Mouse (Mus musculus) kidney, postnatal 0 days (tissue): ENCODE results near the gene Gm20388. TPM values are rescaled to one million over a fixed set of nuclear protein-coding genes. Genes with fewer than 3 reads are reported as not detected.

Experiments
- ATAC-seq: fragments of 200-750 bp; cut with Nextera tagmentation; replicated peaks from 2 replicates; pipeline ENCODE4 v1.8.0; 2017; ENCODE audit warnings: low read depth, moderate number of reproducible peaks, moderate TSS enrichment, moderate library complexity; ENCODE audit not compliant: low FRiP score
- DNase-seq: peaks from one replicate; pipeline ENCODE4 v3.0.0-alpha.2; 2016; ENCODE audit warnings: low spot score
- H3K27ac ChIP-seq: fragments of 300-500 bp; sonication (generic); 2 replicates; pipeline ENCODE4 v1.5.1; 2014; ENCODE audit warnings: mild to moderate bottlenecking
- H3K27me3 ChIP-seq: fragments of 300-500 bp; sonication (generic); 2 replicates; pipeline ENCODE4 v1.6.1; 2014; ENCODE audit warnings: low read length, mixed read lengths; ENCODE audit not compliant: insufficient read depth
- H3K36me3 ChIP-seq: fragments of 300-500 bp; sonication (generic); 2 replicates; pipeline ENCODE4 v1.6.1; 2014; ENCODE audit warnings: low read length, mixed read lengths; ENCODE audit not compliant: insufficient read depth
- H3K4me1 ChIP-seq: fragments of 300-500 bp; sonication (generic); replicated peaks from 2 replicates; pipeline ENCODE4 v1.6.1; 2014; ENCODE audit warnings: antibody characterized with exemption, low read length, mixed read lengths; ENCODE audit not compliant: insufficient read depth
- H3K4me2 ChIP-seq: fragments of 300-500 bp; sonication (generic); 2 replicates; pipeline ENCODE4 v1.6.1; 2014; ENCODE audit warnings: mild to moderate bottlenecking, low read length, moderate library complexity, mixed read lengths
- H3K4me3 ChIP-seq: fragments of 300-500 bp; sonication (generic); replicated peaks from 2 replicates; pipeline ENCODE4 v1.5.1; 2014; ENCODE audit warnings: low read depth, low read length
- H3K9ac ChIP-seq: fragments of 300-500 bp; sonication (generic); 2 replicates; pipeline ENCODE4 v1.6.1; 2014; ENCODE audit warnings: low read depth, low read length
- H3K9me3 ChIP-seq: fragments of 300-500 bp; sonication (generic); replicated peaks from 2 replicates; pipeline ENCODE4 v1.6.1; 2016; ENCODE audit warnings: low read length, inconsistent platforms, mixed read lengths
- CTCF ChIP-seq: IDR thresholded peaks from 2 replicates; pipeline ENCODE4 v1.5.1; 2016; ENCODE audit warnings: antibody characterized with exemption, low read depth, mild to moderate bottlenecking, moderate library complexity
- WGBS: fragments of 180-500 bp; shearing (Covaris S2); extraction: QIAGEN DNeasy Blood & Tissue Kit; methylation state at CpG from one replicate; pipeline ENCODE4 v1.1.7; 2014; 5-methylcytosine and 5-hydroxymethylcytosine counted together
- polyA plus RNA-seq: library from polyadenylated mRNA; unstranded; fragments of >200 nt; fragmentation: Nextera tagmentation; extraction: Ambion mirVana; gene quantifications from 2 replicates; pipeline ENCODE4 v1.2.1, GENCODE M21; 2015

Gm20388 gene
- polyA plus RNA-seq, 1 experiment from 2014 or later: not detected

GRCm38 (mm10) chr8:120391856-120392255 is 481.2 kb downstream of the Gm20388 start:
- Histone ChIP-seq H3K9ac (no peak overlapping the region), H3K36me3 (no peaks in the 10 kb centered on the region), H3K4me2 (peak overlapping the region; percentile 14; the same call in 1 of the 2 replicates), H3K9me3 (no peaks in the 10 kb centered on the region), H3K27me3 (no peaks in the 10 kb centered on the region), H3K4me3 (no peak overlapping the region), H3K27ac (no peak overlapping the region), H3K4me1 (no peaks in the 10 kb centered on the region; the same call in 1 of the 2 replicates)
- no peak for TF ChIP-seq CTCF
- no peak for ATAC-seq
- DNase-seq: peak; percentile 69
- 19% methylated on average over 21 of the region's 21 CpGs for WGBS

GRCm38 (mm10) chr8:120393085-120393484 is 482.4 kb downstream of the Gm20388 start:
- 63% methylated on average over 11 of the region's 11 CpGs for WGBS

GRCm38 (mm10) chr8:120393871-120394275 is 483.2 kb downstream of the Gm20388 start:
- Histone ChIP-seq H3K27ac (no peak overlapping the region), H3K9ac (no peak overlapping the region), H3K36me3 (no peaks in the 10 kb centered on the region), H3K27me3 (no peaks in the 10 kb centered on the region), H3K4me2 (no peak overlapping the region), H3K4me3 (no peak overlapping the region), H3K9me3 (no peaks in the 10 kb centered on the region), H3K4me1 (no peaks in the 10 kb centered on the region; the same call in 1 of the 2 replicates)
- no peak for DNase-seq
- ATAC-seq: no peak
- no peak for TF ChIP-seq CTCF
- 73% methylated on average over 9 of the region's 9 CpGs for WGBS

More at GRCm38 (mm10) chr8:120393085-120393484, 482.4 kb downstream of the Gm20388 start:
- H3K4me1 ChIP-seq: no peaks in the 10 kb centered on the region; the same call in 1 of the 2 replicates
- no peak overlapping the region for H3K27ac ChIP-seq
- H3K27me3 ChIP-seq: no peaks in the 10 kb centered on the region
- no peak overlapping the region for H3K9ac ChIP-seq
- no peak overlapping the region for H3K4me2 ChIP-seq
- no peak overlapping the region for H3K4me3 ChIP-seq
- ATAC-seq (no peak), DNase-seq (no peak)
- H3K36me3 ChIP-seq: no peaks in the 10 kb centered on the region
- H3K9me3 ChIP-seq: no peaks in the 10 kb centered on the region
- no peak for TF ChIP-seq CTCF

DNA sequence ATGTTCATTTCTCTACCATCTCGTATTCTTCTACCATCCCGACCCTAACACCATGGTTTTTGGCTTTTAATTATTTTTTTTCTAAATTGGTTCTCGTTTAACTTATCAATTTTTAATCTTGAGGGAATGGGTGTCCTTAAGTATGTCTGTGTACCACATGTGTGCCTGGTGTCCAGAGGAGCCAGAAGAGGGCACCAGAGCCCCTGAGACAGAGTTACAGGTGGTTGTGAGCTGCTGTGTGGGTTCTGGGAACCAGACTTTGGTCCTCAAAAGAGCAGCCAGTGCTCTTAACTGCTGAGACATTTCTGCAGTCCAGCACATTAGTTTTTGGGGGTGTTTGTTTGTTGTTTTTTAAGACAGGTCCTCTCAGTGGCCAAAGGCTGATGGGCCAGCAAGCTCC is 485.3 kb downstream of the Gm20388 start:
- ATAC-seq (no peak), DNase-seq (no peak)
- no peaks in the 10 kb centered on the region; the same call in 1 of the 2 replicates for H3K4me1 ChIP-seq
- TF ChIP-seq CTCF: no peak
- H3K4me3 ChIP-seq: no peak overlapping the region
- no peak overlapping the region for H3K4me2 ChIP-seq
- no peak overlapping the region for H3K27ac ChIP-seq
- H3K36me3 ChIP-seq: no peaks in the 10 kb centered on the region
- no peaks in the 10 kb centered on the region for H3K9me3 ChIP-seq
- 94% methylated on average over 3 of the region's 3 CpGs for WGBS
- H3K9ac ChIP-seq: no peak overlapping the region
- no peaks in the 10 kb centered on the region for H3K27me3 ChIP-seq

DNA sequence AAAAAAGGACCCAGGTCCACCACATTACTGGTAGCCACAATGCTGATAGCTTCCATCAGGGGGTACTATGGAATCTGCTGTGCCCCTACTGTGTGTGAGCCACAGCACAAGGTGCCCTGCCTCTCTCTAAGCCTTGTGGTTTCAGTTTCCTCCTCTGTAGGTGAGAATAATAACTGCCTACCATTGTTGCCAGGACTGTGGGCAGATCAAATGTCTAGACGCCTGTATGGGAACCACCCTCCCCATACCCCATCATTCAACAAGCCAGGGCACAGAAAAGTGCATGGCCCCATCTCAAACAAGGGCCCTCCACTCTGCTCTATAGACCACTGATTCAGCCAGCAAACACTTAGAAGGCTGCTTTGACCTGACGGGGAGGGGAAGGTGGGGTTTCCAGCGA is 486.1 kb downstream of the Gm20388 start:
- no peak for ATAC-seq
- TF ChIP-seq CTCF: no peak
- no peak overlapping the region for H3K27ac ChIP-seq

GRCm38 (mm10) chr8:120397444-120398411 is 487.1 kb downstream of the Gm20388 start:
- H3K36me3 ChIP-seq: no peaks in the 10 kb centered on the region
- H3K4me2 ChIP-seq: no peak overlapping the region
- no peak overlapping the region for H3K27ac ChIP-seq
- H3K4me1 ChIP-seq: no peaks in the 10 kb centered on the region
- H3K9me3 ChIP-seq: no peaks in the 10 kb centered on the region
- no peak for ATAC-seq
- no peak overlapping the region for H3K4me3 ChIP-seq
- no peaks in the 10 kb centered on the region for H3K27me3 ChIP-seq
- TF ChIP-seq CTCF: no peak
- no peak for DNase-seq
- WGBS: 58% methylated on average over 15 of the region's 15 CpGs
- no peak overlapping the region for H3K9ac ChIP-seq

More for the DNA sequence above, 486.1 kb downstream of the Gm20388 start:
- no peaks in the 10 kb centered on the region for H3K27me3 ChIP-seq
- H3K4me3 ChIP-seq: no peak overlapping the region
- H3K4me1 ChIP-seq: no peaks in the 10 kb centered on the region; the same call in 1 of the 2 replicates
- H3K9ac ChIP-seq: no peak overlapping the region
- H3K36me3 ChIP-seq: no peaks in the 10 kb centered on the region
- H3K4me2 ChIP-seq: no peak overlapping the region
- no peak for DNase-seq
- H3K9me3 ChIP-seq: no peaks in the 10 kb centered on the region
- 65% methylated on average over 3 of the region's 3 CpGs for WGBS
